Mouse (Mus musculus): ENCODE results near the gene Sptbn4. TPM values are rescaled to one million over a fixed set of nuclear protein-coding genes. Genes with fewer than 3 reads are reported as not detected.

Sptbn4 gene
- polyA plus RNA-seq, 1 experiment: 0.48 TPM

- peaks cover 7% of the 10 kb centered on the region for H3K4me1 ChIP-seq (ENCODE audit: control insufficient read depth, insufficient read depth, low read length)
- no peak for TF ChIP-seq POLR2A (IDR thresholded peaks at IDR 0.05; ENCODE audit: borderline replicate concordance, low read depth, low read length)
- TF ChIP-seq CTCF (IDR thresholded peaks at IDR 0.05; ENCODE audit: low read depth, low read length): no peak
- no peak overlapping the region for H3K27ac ChIP-seq (ENCODE audit: insufficient read depth, low read depth, low read length)
- no peak overlapping the region for H3K4me3 ChIP-seq (ENCODE audit: insufficient read depth, low read length)
These were observed 11.1 kb upstream of the Sptbn4 start for GRCm38 (mm10) chr7:27458614-27459013.

- Histone ChIP-seq H3K4me3 (ENCODE audit: insufficient read depth, low read length) (no peak overlapping the region), H3K27ac (ENCODE audit: insufficient read depth, low read depth, low read length) (no peak overlapping the region), H3K4me1 (ENCODE audit: control insufficient read depth, insufficient read depth, low read length) (peaks cover 23% of the 10 kb centered on the region)
- TF ChIP-seq POLR2A (IDR thresholded peaks at IDR 0.05; ENCODE audit: borderline replicate concordance, low read depth, low read length): no peak
- no peak for TF ChIP-seq CTCF (IDR thresholded peaks at IDR 0.05; ENCODE audit: low read depth, low read length)
These were observed 7.8 kb upstream of the Sptbn4 start for GRCm38 (mm10) chr7:27455273-27455672.

- Histone ChIP-seq H3K4me1 (ENCODE audit: control insufficient read depth, insufficient read depth, low read length) (peaks cover 28% of the 10 kb centered on the region), H3K4me3 (ENCODE audit: insufficient read depth, low read length) (no peak overlapping the region), H3K27ac (ENCODE audit: insufficient read depth, low read depth, low read length) (0 out of 2 replicates have a peak overlapping the region, but pooled peaks have one; percentile 2)
- no peak for TF ChIP-seq POLR2A (IDR thresholded peaks at IDR 0.05; ENCODE audit: borderline replicate concordance, low read depth, low read length)
These were observed 7.1 kb upstream of the Sptbn4 start for GRCm38 (mm10) chr7:27454461-27455121.

- TF ChIP-seq CTCF (IDR thresholded peaks at IDR 0.05; ENCODE audit: low read depth, low read length) (no peak), POLR2A (IDR thresholded peaks at IDR 0.05; ENCODE audit: borderline replicate concordance, low read depth, low read length) (no peak)
- H3K4me1 ChIP-seq (ENCODE audit: control insufficient read depth, insufficient read depth, low read length): peaks cover 34% of the 10 kb centered on the region
- H3K4me3 ChIP-seq (ENCODE audit: insufficient read depth, low read length): no peak overlapping the region
- H3K27ac ChIP-seq (ENCODE audit: insufficient read depth, low read depth, low read length): no peak overlapping the region
These were observed 4.8 kb upstream of the Sptbn4 start for GRCm38 (mm10) chr7:27452206-27452770.

- TF ChIP-seq CTCF (IDR thresholded peaks at IDR 0.05; ENCODE audit: low read depth, low read length) (no peak), POLR2A (IDR thresholded peaks at IDR 0.05; ENCODE audit: borderline replicate concordance, low read depth, low read length) (no peak)
- Histone ChIP-seq H3K4me3 (ENCODE audit: insufficient read depth, low read length) (no peak overlapping the region), H3K27ac (ENCODE audit: insufficient read depth, low read depth, low read length) (peak overlapping the region; percentile 54), H3K4me1 (ENCODE audit: control insufficient read depth, insufficient read depth, low read length) (peaks cover 41% of the 10 kb centered on the region)
These were observed 3.9 kb upstream of the Sptbn4 start for GRCm38 (mm10) chr7:27451359-27451758.

GRCm38 (mm10) chr7:27449256-27449862 lies 1.9 kb upstream of the Sptbn4 start:
- peak overlapping the region; percentile 70 for H3K4me3 ChIP-seq (ENCODE audit: insufficient read depth, low read length)
- peaks cover 34% of the 10 kb centered on the region for H3K4me1 ChIP-seq (ENCODE audit: control insufficient read depth, insufficient read depth, low read length)
- TF ChIP-seq CTCF (IDR thresholded peaks at IDR 0.05; ENCODE audit: low read depth, low read length) (no peak), POLR2A (IDR thresholded peaks at IDR 0.05; ENCODE audit: borderline replicate concordance, low read depth, low read length) (no peak)
- H3K27ac ChIP-seq (ENCODE audit: insufficient read depth, low read depth, low read length): peak overlapping the region; percentile 86

- Histone ChIP-seq H3K27ac (ENCODE audit: insufficient read depth, low read depth, low read length) (peak overlapping the region; percentile 86), H3K4me1 (ENCODE audit: control insufficient read depth, insufficient read depth, low read length) (peaks cover 34% of the 10 kb centered on the region), H3K4me3 (ENCODE audit: insufficient read depth, low read length) (peak overlapping the region; percentile 70)
These were observed 1.1 kb upstream of the Sptbn4 start for GRCm38 (mm10) chr7:27448421-27449206.

GRCm38 (mm10) chr7:27446521-27447418 lies 716 bp downstream of the Sptbn4 start:
- no peak overlapping the region for H3K27ac ChIP-seq (ENCODE audit: insufficient read depth, low read depth, low read length)
- H3K4me3 ChIP-seq (ENCODE audit: insufficient read depth, low read length): peak overlapping the region; percentile 40
- H3K4me1 ChIP-seq (ENCODE audit: control insufficient read depth, insufficient read depth, low read length): peaks cover 28% of the 10 kb centered on the region
- TF ChIP-seq POLR2A (IDR thresholded peaks at IDR 0.05; ENCODE audit: borderline replicate concordance, low read depth, low read length): no peak
- no peak for TF ChIP-seq CTCF (IDR thresholded peaks at IDR 0.05; ENCODE audit: low read depth, low read length)

More at GRCm38 (mm10) chr7:27448421-27449206, 1.1 kb upstream of the Sptbn4 start:
- TF ChIP-seq CTCF (IDR thresholded peaks at IDR 0.05; ENCODE audit: low read depth, low read length) (no peak), POLR2A (IDR thresholded peaks at IDR 0.05; ENCODE audit: borderline replicate concordance, low read depth, low read length) (0 out of 2 replicates have a peak, but pooled peaks have one; percentile 67)

GRCm38 (mm10) chr7:27446051-27446450 lies 1.4 kb downstream of the Sptbn4 start:
- Histone ChIP-seq H3K4me3 (ENCODE audit: insufficient read depth, low read length) (peak overlapping the region; percentile 39; the same call in 1 of the 2 replicates), H3K27ac (ENCODE audit: insufficient read depth, low read depth, low read length) (no peak overlapping the region), H3K4me1 (ENCODE audit: control insufficient read depth, insufficient read depth, low read length) (peaks cover 25% of the 10 kb centered on the region)
- TF ChIP-seq CTCF (IDR thresholded peaks at IDR 0.05; ENCODE audit: low read depth, low read length) (no peak), POLR2A (IDR thresholded peaks at IDR 0.05; ENCODE audit: borderline replicate concordance, low read depth, low read length) (no peak)
